In the genomic region with DNA sequence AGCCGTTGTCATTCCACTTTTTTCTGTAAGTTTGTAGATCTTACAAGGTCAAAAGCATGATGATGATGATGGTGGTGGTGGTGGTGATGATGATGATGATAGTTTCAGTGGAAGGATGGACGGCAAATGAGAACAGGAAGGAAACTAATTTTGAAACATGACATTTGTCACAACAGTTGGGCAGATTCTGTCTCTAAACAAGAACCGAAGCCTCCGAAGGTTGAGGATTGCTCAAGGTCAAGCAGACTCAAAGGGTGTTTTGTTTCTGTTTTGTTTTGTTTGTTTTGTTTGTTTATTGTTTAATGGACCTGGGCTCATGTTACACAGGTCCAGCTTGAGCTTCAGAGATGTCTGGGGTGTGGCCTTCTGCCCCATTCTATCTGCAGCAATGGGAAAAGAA, we compare ENCODE assay signal across 13 mouse cellular contexts.
"Had no signal": no experiment of that assay in that cellular context is flagged by ENCODE, and none has a peak within 500 bp of the region (broad histone marks: within the 10 kb centered on the region; RNA-seq: fewer than 3 reads in every experiment).

No protein-coding gene starts in this region.

- ATAC-seq: intestine, postnatal 0 days; liver, embryonic 12.5 days had no signal

- DNase-seq: kidney, adult 2 months; kidney, postnatal 10 days; kidney, postnatal 4 days; left cerebral cortex, postnatal 4 days; lung, adult 2 months; lung, postnatal 14 days; lung, postnatal 4 days; midbrain, embryonic 14.5 days; retina, postnatal 1 day; right cerebral cortex, postnatal 25 days; thymus, postnatal 25 days had no signal
